In genomic region chr19:26761257-26761656, GRCm38 (mm10) we compare ENCODE assay signal across 18 mouse cellular contexts.
A peak's percentile ranks its signal among the peaks of the same experiment; 100 is the strongest.
DNase-seq lines count a peak whose midpoint lies in the region; ATAC-seq and TF ChIP-seq lines count a peak whose summit lies in the region.
"Had no signal": no experiment of that assay in that cellular context is flagged by ENCODE, and none has a peak within 500 bp of the region (broad histone marks: within the 10 kb centered on the region; RNA-seq: fewer than 3 reads in every experiment).

No protein-coding gene starts in this region.

- peaks cover 26% of the 10 kb centered on the region; the same call in 1 of the 2 replicates for H3K36me3 ChIP-seq in forebrain, postnatal 0 days (ENCODE audit: insufficient read depth)
- H3K36me3 ChIP-seq in forebrain, embryonic 16.5 days (ENCODE audit: control insufficient read depth, insufficient read depth), result no peaks in the 10 kb centered on the region
- peaks cover 7% of the 10 kb centered on the region; the same call in 1 of the 2 replicates for H3K36me3 ChIP-seq in midbrain, embryonic 13.5 days
- no peaks in the 10 kb centered on the region for H3K36me3 ChIP-seq in midbrain, embryonic 10.5 days
- H3K36me3 ChIP-seq in midbrain, embryonic 14.5 days (ENCODE audit: control insufficient read depth, insufficient read depth, low read length), result peaks cover 5% of the 10 kb centered on the region; the same call in 1 of the 2 replicates

- 0 out of 2 replicates have a peak, but pooled peaks cover 5% of the 10 kb centered on the region for H3K4me1 ChIP-seq in forebrain, postnatal 0 days (ENCODE audit: insufficient read depth)
- peaks cover 2% of the 10 kb centered on the region for H3K4me1 ChIP-seq in forebrain, embryonic 16.5 days (replicated peaks; ENCODE audit: control insufficient read depth, insufficient read depth, low read length)
- H3K4me1 ChIP-seq in midbrain, embryonic 13.5 days (replicated peaks), result peaks cover 41% of the 10 kb centered on the region
- peaks cover 25% of the 10 kb centered on the region for H3K4me1 ChIP-seq in midbrain, embryonic 10.5 days
- peaks cover 20% of the 10 kb centered on the region for H3K4me1 ChIP-seq in midbrain, embryonic 14.5 days (ENCODE audit: control insufficient read depth, insufficient read depth, low read length)

- no peak overlapping the region for H3K4me2 ChIP-seq in forebrain, postnatal 0 days (ENCODE audit: low read depth)
- no peak overlapping the region for H3K4me2 ChIP-seq in forebrain, embryonic 16.5 days (ENCODE audit: low read length)
- H3K4me2 ChIP-seq in midbrain, embryonic 13.5 days (replicated peaks), result no peak overlapping the region
- H3K4me2 ChIP-seq in midbrain, embryonic 14.5 days (ENCODE audit: low read length), result no peak overlapping the region
- H3K4me2 ChIP-seq: embryonic facial prominence, embryonic 12.5 days; heart, embryonic 13.5 days had no signal

- no peak for TF ChIP-seq CTCF in forebrain, postnatal 0 days (IDR thresholded peaks at IDR 0.05; ENCODE audit: low read depth)

- no peaks in the 10 kb centered on the region for H3K27me3 ChIP-seq in forebrain, postnatal 0 days (ENCODE audit: insufficient read depth, low read length)
- no peaks in the 10 kb centered on the region for H3K27me3 ChIP-seq in forebrain, embryonic 16.5 days (replicated peaks; ENCODE audit: control insufficient read depth, insufficient read depth, low read length)
- H3K27me3 ChIP-seq in midbrain, embryonic 13.5 days, result no peaks in the 10 kb centered on the region
- H3K27me3 ChIP-seq in midbrain, embryonic 10.5 days (ENCODE audit: low read depth, poor library complexity, severe bottlenecking), result no peaks in the 10 kb centered on the region
- no peaks in the 10 kb centered on the region for H3K27me3 ChIP-seq in midbrain, embryonic 14.5 days (ENCODE audit: control insufficient read depth, insufficient read depth, low read length)
- H3K27me3 ChIP-seq: embryonic facial prominence, embryonic 12.5 days; heart, embryonic 13.5 days had no signal

- no peak for DNase-seq in forebrain, postnatal 0 days
- DNase-seq in midbrain, embryonic 10.5 days (ENCODE audit: low spot score), result no peak
- peak; percentile 70 for DNase-seq in midbrain, embryonic 14.5 days
- no peak for DNase-seq in B cell, adult 2 months
- no peak for DNase-seq in right cerebral cortex, postnatal 4 days
- DNase-seq: adrenal gland, postnatal 10 days; cerebellum, adult 11-12 months; cerebellum, adult 9-11 months; gastrocnemius, postnatal 36 days; heart, postnatal 4 days; kidney, adult 8-10 months had no signal

- no peak overlapping the region for H3K27ac ChIP-seq in forebrain, postnatal 0 days (ENCODE audit: low read depth, low read length)
- no peak overlapping the region for H3K27ac ChIP-seq in forebrain, embryonic 16.5 days (ENCODE audit: low read length)
- peak overlapping the region; percentile 71 for H3K27ac ChIP-seq in midbrain, embryonic 13.5 days
- H3K27ac ChIP-seq in midbrain, embryonic 10.5 days (replicated peaks), result no peak overlapping the region; the same call in 1 of the 2 replicates
- H3K27ac ChIP-seq in midbrain, embryonic 14.5 days (replicated peaks; ENCODE audit: low read depth, low read length), result peak overlapping the region; percentile 77
- H3K27ac ChIP-seq: embryonic facial prominence, embryonic 12.5 days; heart, embryonic 13.5 days had no signal

- peak; percentile 1; the same call in 1 of the 2 replicates for ATAC-seq in forebrain, postnatal 0 days
- no peak for ATAC-seq in forebrain, embryonic 16.5 days
- ATAC-seq in midbrain, embryonic 13.5 days, result peak; percentile 81
- ATAC-seq in midbrain, embryonic 14.5 days (ENCODE audit: low FRiP score, low TSS enrichment), result peak; percentile 71; the same call in 1 of the 2 replicates
- ATAC-seq: CD4-positive, CD25-positive, alpha-beta regulatory T cell, adult 4 months; inflammation-experienced regulatory T-cells, adult 6 months; intestine, postnatal 0 days had no signal

- no peak overlapping the region for H3K9ac ChIP-seq in forebrain, postnatal 0 days
- no peak overlapping the region for H3K9ac ChIP-seq in forebrain, embryonic 16.5 days (replicated peaks; ENCODE audit: low read depth, low read length)
- H3K9ac ChIP-seq in midbrain, embryonic 13.5 days (replicated peaks), result no peak overlapping the region
- H3K9ac ChIP-seq in midbrain, embryonic 14.5 days (replicated peaks; ENCODE audit: low read length), result no peak overlapping the region
- H3K9ac ChIP-seq: embryonic facial prominence, embryonic 12.5 days; heart, embryonic 13.5 days had no signal

- H3K4me3 ChIP-seq in forebrain, postnatal 0 days (ENCODE audit: low read depth, low read length), result no peak overlapping the region
- H3K4me3 ChIP-seq in forebrain, embryonic 16.5 days (replicated peaks; ENCODE audit: low read length), result no peak overlapping the region
- H3K4me3 ChIP-seq in midbrain, embryonic 13.5 days (replicated peaks), result no peak overlapping the region
- no peak overlapping the region for H3K4me3 ChIP-seq in midbrain, embryonic 10.5 days
- H3K4me3 ChIP-seq in midbrain, embryonic 14.5 days (replicated peaks; ENCODE audit: low read depth, low read length), result no peak overlapping the region
- H3K4me3 ChIP-seq: embryonic facial prominence, embryonic 12.5 days; heart, embryonic 13.5 days had no signal

- no peaks in the 10 kb centered on the region for H3K9me3 ChIP-seq in forebrain, postnatal 0 days (ENCODE audit: low read length)
- no peaks in the 10 kb centered on the region for H3K9me3 ChIP-seq in forebrain, embryonic 16.5 days (ENCODE audit: control insufficient read depth, low read length)
- no peaks in the 10 kb centered on the region for H3K9me3 ChIP-seq in midbrain, embryonic 13.5 days
- no peaks in the 10 kb centered on the region for H3K9me3 ChIP-seq in midbrain, embryonic 10.5 days (replicated peaks)
- H3K9me3 ChIP-seq in midbrain, embryonic 14.5 days (ENCODE audit: control insufficient read depth, low read length), result no peaks in the 10 kb centered on the region
- H3K9me3 ChIP-seq: embryonic facial prominence, embryonic 12.5 days; heart, embryonic 13.5 days had no signal

Comparison
In these comparisons a context has a peak if more than half of its experiments do, and no peak if none do; other contexts are left out.
1. H3K27ac ChIP-seq: peak in midbrain, embryonic 13.5 days (single experiment) and midbrain, embryonic 14.5 days (single experiment); none in forebrain, postnatal 0 days (single experiment), forebrain, embryonic 16.5 days (single experiment) and midbrain, embryonic 10.5 days (single experiment).